Mouse (Mus musculus) forebrain, embryonic 15.5 days (tissue): ENCODE results near the gene Slc2a4. TPM values are rescaled to one million over a fixed set of nuclear protein-coding genes. Genes with fewer than 3 reads are reported as not detected.
"Not testable (repeated sequence)": the region's sequence is repeated elsewhere in the genome, so short reads cannot be mapped to it uniquely, and the experiment has no call there.

Experiments used
- ATAC-seq: fragments of 200-750 bp; cut with Nextera tagmentation; replicated peaks from 2 replicates; pipeline ENCODE4 v1.8.0; 2017; ENCODE audit warnings: mild to moderate bottlenecking, moderate TSS enrichment, moderate library complexity
- H3K27ac ChIP-seq: fragments of 300-500 bp; sonication (generic); replicated peaks from 2 replicates; pipeline ENCODE4 v1.5.1; 2015; ENCODE audit warnings: mild to moderate bottlenecking, inconsistent platforms
- H3K27me3 ChIP-seq: fragments of 300-500 bp; sonication (generic); 2 replicates; pipeline ENCODE4 v1.6.1; 2015; ENCODE audit warnings: inconsistent platforms
- H3K36me3 ChIP-seq: fragments of 300-500 bp; sonication (generic); 2 replicates; pipeline ENCODE4 v1.6.1; 2015; ENCODE audit warnings: mild to moderate bottlenecking, inconsistent platforms
- H3K4me1 ChIP-seq: fragments of 300-500 bp; sonication (generic); 2 replicates; pipeline ENCODE4 v1.6.1; 2015; ENCODE audit warnings: inconsistent platforms
- H3K4me2 ChIP-seq: fragments of 300-500 bp; sonication (generic); replicated peaks from 2 replicates; pipeline ENCODE4 v1.6.1; 2015; ENCODE audit warnings: mild to moderate bottlenecking, inconsistent platforms
- H3K4me3 ChIP-seq: fragments of 300-500 bp; sonication (generic); 2 replicates; pipeline ENCODE4 v1.5.1; 2015; ENCODE audit warnings: mild to moderate bottlenecking, inconsistent platforms
- H3K9ac ChIP-seq: fragments of 300-500 bp; sonication (generic); replicated peaks from 2 replicates; pipeline ENCODE4 v1.6.1; 2015; ENCODE audit warnings: mild to moderate bottlenecking, inconsistent platforms
- H3K9me3 ChIP-seq: fragments of 300-500 bp; sonication (generic); 2 replicates; pipeline ENCODE4 v1.6.1; 2016; ENCODE audit warnings: inconsistent platforms
- whole genome bisulfite sequencing: fragments of 180-500 bp; shearing (Covaris S2); methylation state at CpG from one replicate; pipeline ENCODE4 v1.1.7; 2015; ENCODE audit warnings: mixed read lengths; 5-methylcytosine and 5-hydroxymethylcytosine counted together
- polyA plus RNA-seq: library from polyadenylated mRNA; unstranded; fragments of >200 nt; fragmentation: Nextera tagmentation; extraction: Ambion mirVana; gene quantifications from 2 replicates; pipeline ENCODE4 v1.2.1, GENCODE M21; 2015

Gene Slc2a4
- polyA plus RNA-seq, 1 experiment from 2014 or later = 7.5 TPM

DNA sequence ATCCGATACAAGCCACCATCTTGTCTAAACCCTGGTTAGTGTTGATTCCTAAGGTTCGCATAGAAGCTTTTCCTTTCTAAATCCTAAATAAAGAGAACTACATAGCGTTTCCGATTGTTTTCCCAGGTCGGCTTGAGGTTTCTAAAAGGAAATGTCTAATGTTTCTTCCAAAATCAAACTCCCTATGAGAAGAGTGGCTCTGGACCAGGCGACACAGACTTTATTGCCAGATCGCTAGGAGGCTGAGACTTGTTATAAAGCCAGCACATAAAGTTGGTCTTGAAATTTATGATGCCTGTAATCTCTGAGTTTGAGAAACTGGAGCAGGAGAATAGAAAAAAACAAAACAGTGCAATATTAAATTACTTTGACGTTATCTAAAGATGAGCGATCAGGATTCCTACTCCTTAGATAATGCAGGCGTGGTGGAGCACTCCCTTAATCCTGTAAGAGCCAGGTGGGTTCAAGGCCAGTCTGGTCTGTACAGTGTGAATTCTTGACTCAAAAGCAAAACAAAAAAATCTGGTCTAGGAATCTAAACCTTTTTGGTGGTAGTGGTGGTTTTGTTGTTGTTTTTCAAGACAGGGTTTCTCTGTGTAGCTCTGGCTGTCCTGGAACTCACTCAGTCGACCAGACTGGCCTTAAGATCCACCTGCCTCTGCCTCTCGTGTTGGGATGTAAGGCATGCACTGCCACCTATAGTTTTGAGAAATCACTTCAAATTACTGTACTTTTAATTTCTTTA lies 25.8 kb downstream of the Slc2a4 start:
- Histone ChIP-seq H3K4me1 (peaks cover 29% of the 10 kb centered on the region), H3K27ac (peak overlapping the region; percentile 95), H3K36me3 (peaks cover 20% of the 10 kb centered on the region), H3K4me2 (peak overlapping the region; percentile 74), H3K9ac (peak overlapping the region; percentile 60), H3K4me3 (peak overlapping the region; percentile 68), H3K27me3 (no peaks in the 10 kb centered on the region), H3K9me3 (no peaks in the 10 kb centered on the region)
- 3% methylated on average over 12 of the region's 12 CpGs for WGBS
- no peak for ATAC-seq

DNA sequence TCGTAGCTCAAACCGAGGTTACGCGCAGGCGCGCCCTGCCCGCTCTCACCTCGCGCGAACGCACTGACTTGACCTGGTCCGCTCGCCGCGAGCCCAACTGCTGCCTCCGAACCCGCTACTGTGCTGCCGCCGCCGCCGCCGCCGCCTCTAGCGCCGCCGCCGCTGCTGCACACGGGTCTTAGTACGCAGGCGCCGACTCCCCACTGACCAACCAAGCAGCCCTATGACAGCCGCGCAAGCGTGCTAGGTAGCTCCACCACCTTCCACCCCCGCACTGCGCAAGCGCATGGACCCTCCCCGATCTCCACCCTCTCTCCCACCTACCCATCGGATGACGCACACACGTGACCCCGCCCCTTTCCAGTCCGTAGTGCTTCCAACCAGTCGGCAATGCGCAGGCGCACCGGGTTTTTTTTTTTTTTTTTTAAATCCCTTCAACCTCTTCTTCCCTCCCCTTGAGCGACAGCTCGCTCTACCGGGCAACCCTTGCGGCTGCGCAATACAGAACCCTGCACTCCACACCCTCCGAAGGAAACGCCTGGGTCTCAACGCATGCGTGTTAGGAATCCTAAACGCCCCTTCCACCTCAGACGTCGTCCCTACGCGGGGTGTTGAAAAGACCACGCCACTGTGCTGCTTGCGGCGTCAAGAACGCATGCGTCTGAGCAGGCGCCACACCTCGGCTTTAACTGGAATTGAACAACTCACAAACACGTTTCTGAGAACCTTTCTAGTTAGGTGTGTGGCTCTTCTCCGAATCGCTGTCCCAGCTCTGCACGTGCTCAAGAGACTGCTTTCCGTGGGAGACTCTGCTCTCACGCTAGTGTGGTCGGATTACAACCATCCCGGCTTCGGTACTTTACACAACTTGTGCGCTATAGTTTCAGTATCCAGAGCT lies 26.6 kb downstream of the Slc2a4 start, which contains the start of gene Eif5a:
Gene Eif5a (minus strand): TSS at position 845 of the 898 bp plus-strand sequence.
- Histone ChIP-seq H3K9me3 (no peaks in the 10 kb centered on the region), H3K4me1 (peaks cover 29% of the 10 kb centered on the region), H3K4me3 (peak within 1 kb of the TSS; percentile 68), H3K27me3 (no peaks in the 10 kb centered on the region), H3K4me2 (peak within 1 kb of the TSS; percentile 74), H3K36me3 (peaks cover 28% of the 10 kb centered on the region), H3K9ac (peak within 1 kb of the TSS; percentile 68), H3K27ac (peak within 1 kb of the TSS; percentile 95)
- ATAC-seq = peak; percentile 97
- WGBS = under 1% methylated on average over 78 of the region's 78 CpGs

DNA sequence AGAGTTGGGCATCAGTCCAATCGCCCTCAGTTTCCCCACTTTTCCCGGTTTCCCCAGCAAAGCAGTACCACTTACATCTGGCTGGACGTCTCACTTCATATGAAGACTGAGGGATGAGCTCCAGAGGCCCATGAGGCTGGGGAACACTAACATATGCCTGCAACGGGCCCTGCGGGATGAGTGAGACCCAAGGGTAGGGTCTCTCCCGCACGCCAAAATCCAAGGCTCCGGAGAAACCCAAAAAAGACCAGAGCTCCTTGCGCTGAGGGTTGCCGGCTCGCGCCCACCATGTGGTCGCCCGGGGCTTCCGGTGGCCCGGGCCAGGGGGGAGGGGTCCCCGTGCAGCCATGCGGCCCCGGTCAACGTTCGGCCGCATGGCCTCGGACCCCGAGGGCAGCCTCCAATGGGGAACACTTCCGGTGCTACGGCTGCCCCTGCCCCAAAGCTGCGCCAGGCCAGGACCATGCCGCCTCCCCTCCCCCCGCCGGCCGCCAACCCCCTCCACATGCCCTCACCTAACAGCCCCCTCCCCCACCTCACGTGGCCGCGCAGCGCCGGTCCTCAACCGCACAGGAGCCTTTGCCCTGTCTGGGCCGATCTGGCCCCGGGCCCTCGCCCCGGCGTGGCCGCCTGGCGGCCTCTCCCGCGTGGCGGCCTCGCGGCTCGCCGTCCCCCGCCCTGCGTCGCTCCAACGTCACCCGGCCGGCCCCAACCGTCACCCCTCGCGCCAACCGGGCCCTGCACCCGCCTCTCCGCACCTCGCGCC lies 27.5 kb downstream of the Slc2a4 start:
- Histone ChIP-seq H3K9ac (peak overlapping the region; percentile 68), H3K9me3 (no peaks in the 10 kb centered on the region), H3K4me3 (peak overlapping the region; percentile 68), H3K4me1 (peaks cover 37% of the 10 kb centered on the region), H3K27me3 (no peaks in the 10 kb centered on the region), H3K4me2 (peak overlapping the region; percentile 74), H3K36me3 (peaks cover 37% of the 10 kb centered on the region), H3K27ac (peak overlapping the region; percentile 95)
- under 1% methylated on average over 65 of the region's 65 CpGs for WGBS
- peak; percentile 7 for ATAC-seq

DNA sequence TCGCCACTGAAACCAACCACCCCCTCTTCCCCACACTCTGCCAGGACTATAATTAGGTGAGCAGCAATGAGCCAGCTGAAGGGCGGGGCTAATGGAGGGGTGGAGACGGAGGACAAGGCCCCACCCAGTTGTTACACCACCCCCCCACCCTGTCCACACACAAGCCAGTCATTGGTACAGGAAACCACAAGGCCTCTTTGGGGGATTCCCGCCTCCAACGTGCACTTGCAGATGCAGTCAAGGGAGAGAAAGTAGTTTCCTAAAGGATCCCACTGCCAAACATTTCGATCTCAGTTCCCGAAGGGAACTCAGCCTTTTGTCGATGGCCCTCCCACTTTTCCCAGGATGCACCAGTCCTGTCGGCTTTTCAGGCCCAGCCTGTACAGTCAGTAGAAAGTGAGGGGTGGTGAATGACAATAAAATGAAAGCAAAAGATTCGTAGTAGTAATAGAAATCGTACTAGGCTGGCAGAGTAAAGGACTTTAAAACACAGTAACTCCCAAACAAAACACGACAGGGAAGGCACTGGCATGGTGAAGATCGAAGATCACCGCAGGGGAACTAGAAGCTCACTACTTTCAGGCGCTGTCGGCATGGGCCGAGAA lies 28.2 kb downstream of the Slc2a4 start:
- under 1% methylated on average over 17 of the region's 17 CpGs for WGBS
- Histone ChIP-seq H3K27me3 (no peaks in the 10 kb centered on the region), H3K4me1 (peaks cover 43% of the 10 kb centered on the region), H3K4me3 (peak overlapping the region; percentile 68), H3K36me3 (peaks cover 43% of the 10 kb centered on the region), H3K9me3 (no peaks in the 10 kb centered on the region), H3K27ac (peak overlapping the region; percentile 95), H3K4me2 (peak overlapping the region; percentile 74), H3K9ac (peak overlapping the region; percentile 68)
- no peak for ATAC-seq

GRCm38 (mm10) chr11:69919053-69919452 lies 28.9 kb downstream of the Slc2a4 start:
- H3K4me2 ChIP-seq = peak overlapping the region; percentile 74
- H3K27ac ChIP-seq = peak overlapping the region; percentile 95; the same call in 1 of the 2 replicates
- H3K27me3 ChIP-seq = no peaks in the 10 kb centered on the region
- H3K9me3 ChIP-seq = no peaks in the 10 kb centered on the region
- peaks cover 43% of the 10 kb centered on the region for H3K36me3 ChIP-seq
- peaks cover 50% of the 10 kb centered on the region for H3K4me1 ChIP-seq
- H3K9ac ChIP-seq = no peak overlapping the region
- 83% methylated on average over 9 of the region's 9 CpGs for WGBS
- ATAC-seq = no peak
- peak overlapping the region; percentile 68 for H3K4me3 ChIP-seq

- Histone ChIP-seq H3K4me2 (no peak overlapping the region), H3K4me3 (no peak overlapping the region), H3K4me1 (peaks cover 56% of the 10 kb centered on the region), H3K27ac (no peak overlapping the region), H3K9ac (no peak overlapping the region), H3K36me3 (peaks cover 46% of the 10 kb centered on the region), H3K27me3 (no peaks in the 10 kb centered on the region), H3K9me3 (no peaks in the 10 kb centered on the region)
- ATAC-seq = no peak
- 85% methylated on average over 5 of the region's 5 CpGs for WGBS
These were observed 29.9 kb downstream of the Slc2a4 start for GRCm38 (mm10) chr11:69918118-69918517.

DNA sequence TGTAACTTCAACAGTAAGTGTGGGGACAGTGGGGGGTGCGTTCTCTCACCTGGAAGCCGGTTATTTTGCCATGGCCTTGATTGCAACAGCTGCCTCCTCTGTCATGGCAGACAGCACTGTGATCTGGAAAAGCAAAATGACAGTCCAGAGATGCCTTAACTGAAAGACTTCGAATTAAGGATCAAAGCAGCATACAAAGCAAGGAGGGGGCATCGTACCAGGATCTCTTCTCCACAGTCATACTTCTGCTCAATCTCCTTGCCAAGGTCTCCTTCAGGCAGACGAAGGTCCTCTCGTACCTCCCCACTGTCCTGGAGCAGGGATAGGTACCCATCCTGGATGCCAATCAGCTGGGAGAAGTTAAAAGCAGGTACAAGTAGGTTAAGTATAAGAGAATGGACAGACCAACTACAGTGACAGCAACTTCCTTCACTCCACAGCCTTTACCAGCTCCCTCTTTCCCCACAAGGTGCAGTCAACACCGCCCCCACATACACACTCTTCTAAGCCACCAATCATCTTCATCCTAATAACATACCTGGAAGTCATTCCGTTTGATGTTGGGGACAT lies 30.5 kb downstream of the Slc2a4 start:
- no peak overlapping the region for H3K27ac ChIP-seq
- H3K9ac ChIP-seq = no peak overlapping the region
- no peak overlapping the region for H3K4me2 ChIP-seq
- ATAC-seq = no peak
- H3K9me3 ChIP-seq = no peaks in the 10 kb centered on the region
- no peak overlapping the region for H3K4me3 ChIP-seq
- H3K27me3 ChIP-seq = no peaks in the 10 kb centered on the region
- peaks cover 50% of the 10 kb centered on the region for H3K36me3 ChIP-seq
- peaks cover 53% of the 10 kb centered on the region for H3K4me1 ChIP-seq
- WGBS = 90% methylated on average over 8 of the region's 8 CpGs

DNA sequence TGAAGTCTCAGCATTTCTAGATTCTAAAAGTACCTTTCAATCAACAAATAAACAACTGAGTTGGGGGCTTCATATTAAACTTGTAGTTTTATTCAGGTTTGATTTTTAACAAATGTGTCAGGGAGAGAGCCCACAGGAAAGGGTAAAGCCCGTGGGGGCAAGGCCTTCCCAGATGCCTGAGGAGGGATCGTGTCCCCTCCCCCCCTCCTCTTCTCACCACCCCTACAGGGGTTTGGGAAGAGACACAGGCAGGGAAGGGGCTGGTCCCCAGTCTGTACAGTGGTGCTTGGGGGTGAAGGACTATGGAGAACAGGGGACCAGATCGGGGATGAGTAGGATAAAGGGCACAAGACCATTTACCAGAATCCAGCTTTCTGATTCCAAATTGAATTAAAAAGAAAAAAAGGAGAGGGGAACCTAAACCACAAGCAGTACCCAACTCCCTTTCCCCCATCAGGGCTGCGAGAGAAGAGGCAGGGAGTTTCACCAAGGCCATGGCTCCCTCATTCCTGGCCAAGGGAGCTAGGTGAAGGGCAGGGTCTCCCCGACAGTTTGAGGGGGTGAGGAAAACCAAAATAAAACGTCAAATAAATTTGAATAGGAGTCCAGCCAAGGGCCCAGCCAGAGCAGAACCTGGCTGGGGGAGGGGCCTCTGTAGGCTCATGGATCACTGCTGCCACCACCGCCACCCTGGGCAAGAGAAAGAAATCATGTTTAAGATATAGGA lies 31.2 kb downstream of the Slc2a4 start:
- not testable (repeated sequence) for H3K9me3 ChIP-seq, ATAC-seq, H3K4me3 ChIP-seq, H3K27me3 ChIP-seq, H3K9ac ChIP-seq, H3K27ac ChIP-seq, H3K4me2 ChIP-seq
- Histone ChIP-seq H3K36me3 (peaks cover 56% of the 10 kb centered on the region), H3K4me1 (peaks cover 47% of the 10 kb centered on the region)
- WGBS = 55% methylated on average over 7 of the region's 7 CpGs

DNA sequence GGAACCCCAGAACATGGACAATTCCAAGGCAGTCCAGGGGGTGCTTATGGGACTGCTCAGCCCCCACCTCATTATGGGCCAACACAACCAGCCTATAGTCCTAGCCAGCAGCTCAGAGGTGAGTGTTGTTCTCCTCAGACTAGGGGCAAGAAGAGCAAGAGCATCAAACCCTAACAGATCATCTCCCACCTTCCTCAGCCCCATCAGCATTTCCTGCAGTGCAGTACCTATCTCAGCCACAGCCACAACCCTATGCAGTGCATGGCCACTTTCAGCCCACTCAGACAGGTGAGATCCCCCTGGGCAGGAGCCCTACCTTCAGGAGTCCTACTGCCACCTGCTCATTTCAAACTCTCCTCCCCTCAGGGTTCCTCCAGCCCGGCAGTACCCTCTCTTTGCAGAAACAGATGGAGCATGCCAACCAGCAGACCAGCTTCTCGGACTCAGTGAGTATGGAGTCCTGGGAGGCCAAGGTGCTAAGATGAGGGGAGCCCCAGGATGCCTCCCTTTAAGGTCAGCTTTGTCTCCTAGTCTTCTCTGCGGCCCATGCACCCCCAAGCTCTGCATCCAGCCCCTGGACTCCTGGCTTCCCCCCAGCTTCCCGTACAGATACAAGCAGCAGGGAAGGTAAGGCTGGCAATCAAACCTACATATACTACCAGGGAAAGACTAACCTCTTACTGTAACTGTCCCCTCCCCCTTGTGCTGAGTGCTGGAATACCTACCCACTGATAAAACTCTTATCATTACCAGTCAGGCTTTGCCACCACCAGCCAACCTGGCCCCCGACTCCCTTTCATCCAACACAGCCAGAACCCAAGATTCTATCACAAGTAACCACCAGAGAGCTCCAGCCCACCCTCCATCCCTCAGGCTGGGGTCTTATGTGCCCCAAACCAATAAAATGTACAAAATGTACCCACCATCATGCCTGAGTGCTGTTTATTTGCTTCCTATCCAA lies 32.0 kb downstream of the Slc2a4 start:
- Histone ChIP-seq H3K4me3 (no peak overlapping the region), H3K4me2 (no peak overlapping the region), H3K9me3 (no peaks in the 10 kb centered on the region), H3K4me1 (peaks cover 47% of the 10 kb centered on the region), H3K27ac (no peak overlapping the region), H3K27me3 (no peaks in the 10 kb centered on the region), H3K36me3 (peaks cover 65% of the 10 kb centered on the region), H3K9ac (no peak overlapping the region)
- no peak for ATAC-seq
- 70% methylated on average over 5 of the region's 5 CpGs for WGBS

GRCm38 (mm10) chr11:69914917-69915430 lies 33.0 kb downstream of the Slc2a4 start:
- H3K4me3 ChIP-seq = peak overlapping the region; percentile 86
- peak overlapping the region; percentile 94 for H3K9ac ChIP-seq
- H3K27ac ChIP-seq = no peak overlapping the region
- peak overlapping the region; percentile 91 for H3K4me2 ChIP-seq
- peaks cover 75% of the 10 kb centered on the region for H3K36me3 ChIP-seq
- 36% methylated on average over 9 of the region's 9 CpGs for WGBS
- H3K9me3 ChIP-seq = no peaks in the 10 kb centered on the region
- no peaks in the 10 kb centered on the region for H3K27me3 ChIP-seq
- no peak for ATAC-seq
- H3K4me1 ChIP-seq = peaks cover 45% of the 10 kb centered on the region
